Mouse (Mus musculus): ENCODE measurements around the gene 1810010D01Rik.

DNA sequence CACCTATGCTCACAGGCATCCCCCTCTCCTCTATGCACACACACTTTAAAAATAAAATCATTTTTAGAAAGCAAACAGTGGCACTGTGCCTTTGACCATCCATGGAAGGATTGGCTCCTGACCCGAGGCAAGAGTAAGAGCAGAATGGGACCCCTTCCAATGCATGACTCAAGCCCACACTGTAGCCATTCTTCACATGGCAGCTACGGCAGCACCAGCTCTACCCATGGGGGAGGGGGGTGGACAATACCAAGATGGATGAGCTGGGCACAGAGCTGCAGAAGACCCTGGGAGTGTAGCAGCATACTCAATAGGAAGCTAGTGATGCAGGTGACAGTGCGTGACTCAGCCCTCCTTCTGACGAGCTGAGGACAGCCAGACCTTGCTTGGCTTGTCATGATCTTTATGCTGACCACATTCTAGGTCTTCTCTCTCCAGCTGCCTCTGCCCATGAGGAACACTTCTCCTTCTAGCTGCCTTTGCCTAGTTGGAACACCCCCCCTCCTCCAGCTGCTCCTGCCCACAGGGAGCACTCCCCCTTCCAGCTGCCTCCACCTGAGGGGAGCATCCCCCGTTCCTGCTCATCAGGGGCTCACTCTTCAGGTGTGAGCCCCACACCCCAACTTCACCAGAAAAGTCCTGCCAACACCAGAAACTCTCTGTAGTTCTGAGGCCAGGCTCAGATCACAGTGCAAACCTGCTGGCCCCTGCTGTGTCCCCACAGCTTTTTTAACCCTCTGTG lies 12.6 kb downstream of the 1810010D01Rik start:
- TF ChIP-seq POLR2A (IDR thresholded peaks at IDR 0.05; ENCODE audit: borderline replicate concordance, control insufficient read depth, low read depth, low read length) (no peak), CTCF (IDR thresholded peaks at IDR 0.05; ENCODE audit: control insufficient read depth, insufficient read depth, low read length) (no peak)

All from bone marrow, adult 2 months (tissue).